Mouse (Mus musculus): ENCODE data around the gene Gm12695. TPM values are rescaled to one million over a fixed set of nuclear protein-coding genes. Genes with fewer than 3 reads are reported as not detected.

Gene Gm12695
- total and polyA plus RNA-seq, 3 experiments = not detected

DNA sequence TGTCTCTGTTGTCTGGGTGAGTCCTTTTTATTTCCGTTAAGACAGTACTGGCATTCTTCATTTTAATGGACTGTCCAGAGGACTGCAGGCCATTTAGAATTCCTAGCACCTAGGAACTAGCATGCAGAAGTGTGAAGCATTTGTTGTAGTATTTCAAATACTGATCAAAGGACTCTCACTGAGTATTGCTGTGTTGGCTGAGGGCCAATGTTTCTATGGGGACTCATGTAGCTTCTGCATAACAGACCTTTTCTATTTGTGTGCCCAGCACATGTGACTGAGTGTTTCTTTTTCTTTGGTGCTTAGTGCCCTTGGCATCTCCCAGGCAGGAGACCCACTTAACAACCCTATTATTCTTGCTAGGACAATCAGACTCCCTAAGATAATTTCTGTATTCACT, 12.6 kb upstream of the Gm12695 start:
- Histone ChIP-seq H3K4me2 (ENCODE audit: insufficient read depth, low read depth, poor library complexity, severe bottlenecking) (no peak overlapping the region), H3K9ac (ENCODE audit: insufficient read depth, low read depth) (no peak overlapping the region), H3K27me3 (replicated peaks) (no peaks in the 10 kb centered on the region), H3K4me3 (replicated peaks in 1 of 3; ENCODE audit: low read depth in 2 of 3, low read length in 2 of 3, poor library complexity in 1 of 3) (no peak overlapping the region), H3K79me2 (replicated peaks; ENCODE audit: control insufficient read depth, extremely low read depth, insufficient read depth, poor library complexity, severe bottlenecking) (no peaks in the 10 kb centered on the region), H3K27ac (ENCODE audit: insufficient read depth, low read depth) (no peak overlapping the region), H3K4me1 (ENCODE audit: control insufficient read depth in 1 of 2, insufficient read depth in 2 of 2) (no peaks in the 10 kb centered on the region), H3K36me3 (replicated peaks in 1 of 2; ENCODE audit: control insufficient read depth in 1 of 2, insufficient read depth in 1 of 2, low read length in 1 of 2) (no peaks in the 10 kb centered on the region), H3K9me3 (replicated peaks; ENCODE audit: low read length) (peaks cover 31% of the 10 kb centered on the region)
- TF ChIP-seq RCOR1 (conservative IDR thresholded peaks at IDR 0.05; ENCODE audit: low read depth, low read length) (no peak), KAT2A (IDR thresholded peaks at IDR 0.05; ENCODE audit: insufficient replicate concordance, low read length) (no peak), GABPA (IDR thresholded peaks at IDR 0.05; ENCODE audit: insufficient replicate concordance, low read depth, low read length) (no peak), CTCF (conservative IDR thresholded peaks at IDR 0.05 in 1 of 2, IDR thresholded peaks at IDR 0.05 in 1 of 2; ENCODE audit: low read depth in 2 of 2, low read length in 2 of 2) (no peak)
- DNase-seq (ENCODE audit: extremely low read depth) = no peak
- in situ Hi-C loops (cut with MboI; ENCODE audit: low pct_ligation_motif_present, low pct_unique_long_range_greater_than_20kb, low sequenced_read_pairs) = no loop called here
- dilution Hi-C loops (cut with MboI; ENCODE audit: extremely low pct_ligation_motif_present, extremely low pct_unique_long_range_greater_than_20kb, low sequenced_read_pairs) = no loop called here

GRCm38 (mm10) chr4:96791301-96791700, 6.3 kb upstream of the Gm12695 start:
- TF ChIP-seq TBP (conservative IDR thresholded peaks at IDR 0.05; ENCODE audit: low read depth, low read length) (no peak), CHD1 (IDR thresholded peaks at IDR 0.05; ENCODE audit: low read depth, low read length) (no peak), PAX5 (IDR thresholded peaks at IDR 0.05; ENCODE audit: low read length) (no peak), SIN3A (IDR thresholded peaks at IDR 0.05; ENCODE audit: low read length) (no peak), MXI1 (IDR thresholded peaks at IDR 0.05; ENCODE audit: low read depth, low read length) (no peak), ZKSCAN1 (IDR thresholded peaks at IDR 0.05; ENCODE audit: borderline replicate concordance, low read depth, low read length) (no peak), POLR2A (IDR thresholded peaks at IDR 0.05; ENCODE audit: low read depth, low read length) (no peak), NELFE (IDR thresholded peaks at IDR 0.05; ENCODE audit: low read depth, low read length) (no peak), MAX (IDR thresholded peaks at IDR 0.05; ENCODE audit: low read length) (no peak), MYC (IDR thresholded peaks at IDR 0.05; ENCODE audit: low read depth, low read length) (no peak), BHLHE40 (IDR thresholded peaks at IDR 0.05; ENCODE audit: low read depth, low read length) (no peak), E2F4 (IDR thresholded peaks at IDR 0.05; ENCODE audit: insufficient replicate concordance, low read depth, low read length) (no peak), SMC3 (IDR thresholded peaks at IDR 0.05; ENCODE audit: low read depth, low read length) (no peak), CTCF (conservative IDR thresholded peaks at IDR 0.05 in 1 of 2, IDR thresholded peaks at IDR 0.05 in 1 of 2; ENCODE audit: low read depth in 2 of 2, low read length in 2 of 2) (no peak)
- Histone ChIP-seq H3K9me3 (replicated peaks; ENCODE audit: low read length) (peaks cover 44% of the 10 kb centered on the region), H3K27ac (ENCODE audit: insufficient read depth, low read depth) (no peak overlapping the region), H3K36me3 (replicated peaks in 1 of 2; ENCODE audit: control insufficient read depth in 1 of 2, insufficient read depth in 1 of 2, low read length in 1 of 2) (no peaks in the 10 kb centered on the region), H3K4me3 (replicated peaks in 1 of 3; ENCODE audit: low read depth in 2 of 3, low read length in 2 of 3, poor library complexity in 1 of 3) (no peak overlapping the region), H3K27me3 (replicated peaks) (no peaks in the 10 kb centered on the region), H3K9ac (ENCODE audit: insufficient read depth, low read depth) (no peak overlapping the region), H3K79me2 (replicated peaks; ENCODE audit: control insufficient read depth, extremely low read depth, insufficient read depth, poor library complexity, severe bottlenecking) (no peaks in the 10 kb centered on the region), H3K4me1 (ENCODE audit: control insufficient read depth in 1 of 2, insufficient read depth in 2 of 2) (no peaks in the 10 kb centered on the region), H3K4me2 (ENCODE audit: insufficient read depth, low read depth, poor library complexity, severe bottlenecking) (no peak overlapping the region)
- in situ Hi-C loops (cut with MboI; ENCODE audit: low pct_ligation_motif_present, low pct_unique_long_range_greater_than_20kb, low sequenced_read_pairs) = no loop called here
- no peak for DNase-seq (ENCODE audit: extremely low read depth)
- dilution Hi-C loops (cut with MboI; ENCODE audit: extremely low pct_ligation_motif_present, extremely low pct_unique_long_range_greater_than_20kb, low sequenced_read_pairs) = no loop called here

Measured in CH12.LX (cell line).